Comparison of ENCODE assay signal across 20 mouse cellular contexts in the genomic region with DNA sequence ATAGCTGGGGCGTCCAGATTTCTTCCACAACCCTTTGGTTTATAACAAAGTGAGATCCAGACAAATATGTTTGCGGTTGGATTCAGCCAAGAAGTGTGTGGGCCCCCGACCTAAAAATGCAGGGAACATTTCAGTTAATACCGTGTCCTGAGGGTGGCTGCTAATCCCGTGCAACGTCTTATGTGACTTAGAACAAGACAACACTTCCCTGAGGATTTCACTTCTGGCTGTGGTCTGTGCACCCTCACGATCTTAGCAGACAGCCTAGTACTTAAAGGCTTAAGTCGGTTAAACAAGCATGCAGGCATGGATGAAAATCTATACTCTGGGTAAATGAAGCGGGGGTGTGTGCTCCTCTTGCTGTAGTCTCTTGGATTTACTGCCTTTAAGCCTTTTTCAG. TPM values are rescaled to one million over a fixed set of nuclear protein-coding genes. Genes with fewer than 3 reads are reported as not detected.
DNase-seq lines count a peak whose midpoint lies in the region; ATAC-seq lines count a peak whose summit lies in the region.
"Had no signal": no experiment of that assay in that cellular context is flagged by ENCODE, and none has a peak within 500 bp of the region (broad histone marks: within the 10 kb centered on the region; RNA-seq: fewer than 3 reads in every experiment).

No protein-coding gene starts in this region.

- no peak overlapping the region for H3K27ac ChIP-seq in heart, embryonic 10.5 days
- no peak overlapping the region for H3K27ac ChIP-seq in heart, embryonic 11.5 days (ENCODE audit: low read depth, low read length)
- H3K27ac ChIP-seq in embryonic facial prominence, embryonic 13.5 days = no peak overlapping the region
- no peak overlapping the region for H3K27ac ChIP-seq in limb, embryonic 10.5 days
- no peak overlapping the region for H3K27ac ChIP-seq in stomach, embryonic 16.5 days (ENCODE audit: low read length)
- H3K27ac ChIP-seq: forebrain, embryonic 12.5 days; hindbrain, embryonic 12.5 days had no signal

- no peak overlapping the region for H3K9ac ChIP-seq in heart, embryonic 11.5 days (ENCODE audit: low read depth, low read length)
- no peak overlapping the region for H3K9ac ChIP-seq in embryonic facial prominence, embryonic 13.5 days
- H3K9ac ChIP-seq in stomach, embryonic 16.5 days (ENCODE audit: low read length) = no peak overlapping the region
- H3K9ac ChIP-seq: forebrain, embryonic 12.5 days; hindbrain, embryonic 12.5 days had no signal

- no peaks in the 10 kb centered on the region for H3K9me3 ChIP-seq in heart, embryonic 10.5 days
- no peaks in the 10 kb centered on the region for H3K9me3 ChIP-seq in heart, embryonic 11.5 days (replicated peaks; ENCODE audit: control insufficient read depth, low read length)
- no peaks in the 10 kb centered on the region for H3K9me3 ChIP-seq in embryonic facial prominence, embryonic 13.5 days
- H3K9me3 ChIP-seq in limb, embryonic 10.5 days (replicated peaks) = no peaks in the 10 kb centered on the region
- H3K9me3 ChIP-seq in stomach, embryonic 16.5 days (replicated peaks; ENCODE audit: control insufficient read depth, low read length) = no peaks in the 10 kb centered on the region
- H3K9me3 ChIP-seq: forebrain, embryonic 12.5 days had no signal

- H3K27me3 ChIP-seq in heart, embryonic 10.5 days (ENCODE audit: insufficient read depth, poor library complexity, severe bottlenecking) = peaks cover 67% of the 10 kb centered on the region
- H3K27me3 ChIP-seq in heart, embryonic 11.5 days (ENCODE audit: control insufficient read depth, insufficient read depth, low read length) = peaks cover 54% of the 10 kb centered on the region
- H3K27me3 ChIP-seq in embryonic facial prominence, embryonic 13.5 days = peaks cover 78% of the 10 kb centered on the region
- peaks cover 57% of the 10 kb centered on the region for H3K27me3 ChIP-seq in limb, embryonic 10.5 days (ENCODE audit: low read depth, poor library complexity, severe bottlenecking)
- peaks cover 46% of the 10 kb centered on the region for H3K27me3 ChIP-seq in stomach, embryonic 16.5 days (ENCODE audit: control insufficient read depth, insufficient read depth, low read length)

- WGBS in heart, embryonic 10.5 days = 82% methylated on average over 9 of the region's 9 CpGs
- WGBS in heart, embryonic 11.5 days (ENCODE audit: insufficient replicate concordance) = 79% methylated on average over 9 of the region's 9 CpGs
- 43% methylated on average over 9 of the region's 9 CpGs for WGBS in embryonic facial prominence, embryonic 13.5 days
- WGBS in limb, embryonic 10.5 days = 84% methylated on average over 9 of the region's 9 CpGs
- 53% methylated on average over 9 of the region's 9 CpGs for WGBS in stomach, embryonic 16.5 days

- H3K4me1 ChIP-seq in heart, embryonic 10.5 days = peaks cover 21% of the 10 kb centered on the region
- H3K4me1 ChIP-seq in heart, embryonic 11.5 days (ENCODE audit: control insufficient read depth, insufficient read depth, low read length) = peaks cover 11% of the 10 kb centered on the region
- H3K4me1 ChIP-seq in embryonic facial prominence, embryonic 13.5 days = peaks cover 38% of the 10 kb centered on the region
- H3K4me1 ChIP-seq in limb, embryonic 10.5 days = peaks cover 34% of the 10 kb centered on the region
- H3K4me1 ChIP-seq in stomach, embryonic 16.5 days (ENCODE audit: control insufficient read depth, insufficient read depth, low read length) = peaks cover 12% of the 10 kb centered on the region

- no peaks in the 10 kb centered on the region for H3K36me3 ChIP-seq in heart, embryonic 10.5 days
- H3K36me3 ChIP-seq in heart, embryonic 11.5 days (ENCODE audit: control insufficient read depth, insufficient read depth, low read length) = no peaks in the 10 kb centered on the region
- no peaks in the 10 kb centered on the region for H3K36me3 ChIP-seq in embryonic facial prominence, embryonic 13.5 days
- H3K36me3 ChIP-seq in limb, embryonic 10.5 days = no peaks in the 10 kb centered on the region
- no peaks in the 10 kb centered on the region for H3K36me3 ChIP-seq in stomach, embryonic 16.5 days (ENCODE audit: control insufficient read depth, insufficient read depth, low read length)
- H3K36me3 ChIP-seq: forebrain, embryonic 12.5 days; hindbrain, embryonic 12.5 days had no signal

- no peak overlapping the region for H3K4me3 ChIP-seq in heart, embryonic 10.5 days
- H3K4me3 ChIP-seq in heart, embryonic 11.5 days (ENCODE audit: low read depth, low read length) = no peak overlapping the region
- no peak overlapping the region for H3K4me3 ChIP-seq in embryonic facial prominence, embryonic 13.5 days
- no peak overlapping the region for H3K4me3 ChIP-seq in limb, embryonic 10.5 days
- no peak overlapping the region for H3K4me3 ChIP-seq in stomach, embryonic 16.5 days (replicated peaks; ENCODE audit: low read length)
- H3K4me3 ChIP-seq: forebrain, embryonic 12.5 days; hindbrain, embryonic 12.5 days had no signal

- DNase-seq in heart, embryonic 10.5 days (ENCODE audit: low spot score) = peak; percentile 30
- DNase-seq in limb, embryonic 10.5 days (ENCODE audit: low spot score) = peak; percentile 25
- DNase-seq in right cerebral cortex, postnatal 25 days = no peak
- DNase-seq: adrenal gland, postnatal 14 days; cerebellum, adult 11-12 months; cerebellum, adult 9-11 months; cerebellum, postnatal 36 days; gastrocnemius, postnatal 25 days; heart, postnatal 10 days; heart, postnatal 4 days had no signal

- no peak for ATAC-seq in heart, embryonic 11.5 days (replicated peaks; ENCODE audit: insufficient number of reproducible peaks, low FRiP score, low TSS enrichment)
- peak; percentile 45; the same call in 1 of the 2 replicates for ATAC-seq in embryonic facial prominence, embryonic 13.5 days (ENCODE audit: insufficient number of reproducible peaks, insufficient read depth, low FRiP score, low TSS enrichment, low read depth)
- ATAC-seq in stomach, embryonic 16.5 days (ENCODE audit: insufficient read depth, low FRiP score) = peak; percentile 54; the same call in 1 of the 2 replicates
- no peak for ATAC-seq in granulocyte monocyte progenitor cell, adult 5-6 weeks (replicated peaks; ENCODE audit: poor library complexity, severe bottlenecking)
- ATAC-seq: forebrain, embryonic 16.5 days; hindbrain, embryonic 16.5 days; inflammation-experienced regulatory T-cells, adult 6 months; intestine, postnatal 0 days had no signal

- H3K4me2 ChIP-seq in heart, embryonic 11.5 days = no peak overlapping the region
- H3K4me2 ChIP-seq in embryonic facial prominence, embryonic 13.5 days = peak overlapping the region; percentile 91; the same call in 1 of the 2 replicates
- no peak overlapping the region for H3K4me2 ChIP-seq in stomach, embryonic 16.5 days (ENCODE audit: low read depth, low read length)
- H3K4me2 ChIP-seq: forebrain, embryonic 12.5 days; hindbrain, embryonic 12.5 days had no signal

RNA-seq across cellular contexts. Expression of a gene that starts 2.6 kb away (rescaled TPM):
- 0.06 and 0.22 TPM in 2 replicates for polyA plus RNA-seq in heart, embryonic 10.5 days (2016; fragmentation: Nextera tagmentation; extraction: Ambion mirVana)
- 0.54 and 0.57 TPM in 2 replicates for polyA plus RNA-seq in heart, embryonic 11.5 days (2014; fragmentation: Nextera tagmentation; extraction: Ambion mirVana)
- 3.8 and 7.9 TPM in 2 replicates for polyA plus RNA-seq in embryonic facial prominence, embryonic 13.5 days (2015; fragmentation: Nextera tagmentation; extraction: Ambion mirVana)
- polyA plus RNA-seq in limb, embryonic 10.5 days (2016; fragmentation: Nextera tagmentation; extraction: Ambion mirVana) = 0.11 and 0.81 TPM in 2 replicates
- polyA plus RNA-seq in stomach, embryonic 16.5 days (2015; fragmentation: Nextera tagmentation; extraction: Ambion mirVana) = 2.2 and 2.3 TPM in 2 replicates
- total RNA-seq in granulocyte monocyte progenitor cell, adult 5-6 weeks (2014; fragmentation: Nextera tagmentation) = 0.21 TPM in 1 of 2 replicates, not detected in the other
- total RNA-seq in granulocyte monocyte progenitor cell, adult 5-6 weeks (2017) = not detected in 2 replicates

Comparison
In these comparisons a context has a peak if more than half of its experiments do, and no peak if none do; other contexts are left out.
1. ATAC-seq: peak in embryonic facial prominence, embryonic 13.5 days (single experiment) and stomach, embryonic 16.5 days (single experiment); none in heart, embryonic 11.5 days (single experiment) and granulocyte monocyte progenitor cell, adult 5-6 weeks (single experiment).